Mouse (Mus musculus): Measurements from ENCODE around the gene Slc35b2.

Slc35b2 gene

GRCm38 (mm10) chr17:45563655-45564530, at the start of gene Slc35b2:
TSS of gene Slc35b2 (plus strand) at chr17:45563874.
- peak; percentile 82 to 86 for DNase-seq

GRCm38 (mm10) chr17:45515204-45515726, 48.4 kb upstream of the Slc35b2 start:
- no peak for DNase-seq

- no peak for DNase-seq
These were observed 47.9 kb upstream of the Slc35b2 start for GRCm38 (mm10) chr17:45515806-45516205.

GRCm38 (mm10) chr17:45516488-45516887, 47.2 kb upstream of the Slc35b2 start:
- peak; percentile 34 to 78 for DNase-seq

- DNase-seq, result no peak
These were observed 46.5 kb upstream of the Slc35b2 start for GRCm38 (mm10) chr17:45517135-45517534.

GRCm38 (mm10) chr17:45517549-45518215, 46.0 kb upstream of the Slc35b2 start:
- no peak for DNase-seq

GRCm38 (mm10) chr17:45518766-45519475, 44.8 kb upstream of the Slc35b2 start:
- DNase-seq, result no peak

- DNase-seq, result no peak
These were observed 43.5 kb upstream of the Slc35b2 start for GRCm38 (mm10) chr17:45520136-45520535.

GRCm38 (mm10) chr17:45523263-45523662, 40.4 kb upstream of the Slc35b2 start, which contains the start of gene Tcte1:
TSS of gene Tcte1 (plus strand) at chr17:45523434.
- DNase-seq, result no peak

GRCm38 (mm10) chr17:45524961-45525360, 38.7 kb upstream of the Slc35b2 start:
- DNase-seq, result no peak

GRCm38 (mm10) chr17:45526571-45526970, 37.1 kb upstream of the Slc35b2 start:
- DNase-seq, result no peak

- no peak for DNase-seq
These were observed 33.3 kb upstream of the Slc35b2 start for GRCm38 (mm10) chr17:45530346-45530782.

- DNase-seq, result no peak
These were observed 30.8 kb upstream of the Slc35b2 start for GRCm38 (mm10) chr17:45532896-45533295.

GRCm38 (mm10) chr17:45536264-45536663, 27.4 kb upstream of the Slc35b2 start:
- DNase-seq, result no peak

- no peak for DNase-seq
These were observed 25.3 kb upstream of the Slc35b2 start for GRCm38 (mm10) chr17:45538394-45538793.

- no peak for DNase-seq
These were observed 24.0 kb upstream of the Slc35b2 start for GRCm38 (mm10) chr17:45539664-45540063.

- no peak for DNase-seq
These were observed 21.5 kb upstream of the Slc35b2 start for GRCm38 (mm10) chr17:45542129-45542528.

GRCm38 (mm10) chr17:45542705-45543104, 21.0 kb upstream of the Slc35b2 start:
- DNase-seq, result no peak

GRCm38 (mm10) chr17:45543115-45543514, 20.6 kb upstream of the Slc35b2 start:
- no peak for DNase-seq

GRCm38 (mm10) chr17:45544001-45544872, 19.4 kb upstream of the Slc35b2 start:
- DNase-seq, result no peak

GRCm38 (mm10) chr17:45544873-45545277, 18.8 kb upstream of the Slc35b2 start:
- no peak for DNase-seq
